Mouse (Mus musculus) forelimb bud, embryonic 11.5 days (tissue): Measurements from ENCODE around the gene Cyp2s1.

Experiments
- DNase-seq: peaks from one replicate; pipeline ENCODE4 v3.0.0-alpha.2; 2012; ENCODE audit warnings: low read depth, low spot score

The Cyp2s1 gene

DNA sequence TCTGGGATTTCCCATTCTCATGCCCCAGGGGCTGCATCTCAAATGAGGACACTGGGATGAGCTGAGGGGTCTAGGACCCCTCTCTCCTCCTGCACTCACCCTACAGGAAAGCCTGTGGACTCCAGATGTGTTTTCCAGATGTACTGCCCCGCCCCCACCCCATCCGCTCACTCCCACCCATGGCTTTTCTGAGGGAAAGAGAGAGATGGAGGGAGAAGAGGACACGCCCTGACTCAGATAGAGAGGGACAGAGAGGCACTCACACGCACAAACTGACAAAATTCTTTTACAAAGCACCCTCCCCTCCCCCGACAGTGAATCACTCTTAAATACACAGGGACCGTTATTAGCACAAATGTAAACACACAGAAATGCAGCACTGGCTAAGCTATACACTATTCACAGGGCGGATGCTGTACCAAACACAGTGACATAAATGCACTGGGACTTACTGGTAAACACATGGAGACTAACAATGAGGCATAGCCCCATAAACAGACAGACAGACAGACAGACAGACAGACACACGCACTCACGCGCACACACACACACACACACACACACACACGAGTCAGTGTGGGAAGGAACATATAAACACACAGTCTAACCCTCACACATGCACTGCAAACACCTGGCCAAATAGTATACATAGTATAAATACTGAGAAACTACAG is 34.6 kb downstream of the Cyp2s1 start:
- DNase-seq, result peak; percentile 39

DNA sequence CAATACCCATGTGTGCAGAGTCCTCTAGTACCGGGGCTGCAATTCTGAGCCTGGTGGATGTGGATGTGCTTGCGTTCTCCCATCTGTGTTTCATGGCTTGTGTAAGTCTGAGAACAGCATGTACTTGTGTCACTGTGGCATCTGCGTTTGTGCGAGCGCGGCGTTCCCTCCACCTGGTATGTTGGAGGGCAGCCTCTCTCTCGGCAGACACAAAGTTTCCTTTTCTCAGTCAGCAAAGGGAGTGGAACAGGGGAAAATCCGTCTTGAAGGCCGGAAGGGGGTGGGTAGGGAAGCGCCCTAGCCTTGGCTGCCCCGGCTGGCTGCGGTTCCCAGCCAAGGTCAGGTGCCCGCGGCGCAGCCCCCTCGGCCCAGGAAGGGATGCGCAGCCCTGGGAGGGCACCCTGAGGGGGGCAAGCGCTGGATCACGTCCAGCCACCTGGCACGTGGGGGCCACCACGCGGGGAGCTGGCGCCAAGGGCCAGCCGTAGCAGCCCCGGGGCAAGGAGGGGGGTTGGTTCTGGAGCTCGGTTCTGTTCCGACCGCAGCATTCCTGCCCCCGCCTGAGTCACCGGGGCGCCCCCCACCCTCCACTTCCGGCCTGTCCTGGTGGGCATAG is 35.3 kb downstream of the Cyp2s1 start:
- no peak for DNase-seq

DNA sequence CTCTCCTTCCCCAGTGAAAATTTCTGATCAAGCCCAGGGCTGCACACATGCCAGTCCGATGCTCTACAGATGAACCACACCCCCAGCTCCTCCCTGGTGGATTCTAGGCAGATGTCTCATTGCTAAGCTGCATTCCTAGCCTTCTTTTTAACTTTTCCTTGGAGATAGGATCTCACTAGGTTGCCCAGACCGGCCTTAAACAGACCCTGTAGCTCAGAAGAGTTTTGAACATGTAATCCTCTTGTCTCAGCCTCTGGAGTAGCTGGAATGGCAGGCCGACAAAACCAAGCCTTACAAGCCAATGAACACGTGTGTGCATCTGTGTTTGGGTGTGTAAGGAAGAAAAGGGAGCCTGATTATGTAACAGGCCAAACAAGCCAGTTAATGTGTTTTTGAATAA is 36.0 kb downstream of the Cyp2s1 start:
- no peak for DNase-seq

DNA sequence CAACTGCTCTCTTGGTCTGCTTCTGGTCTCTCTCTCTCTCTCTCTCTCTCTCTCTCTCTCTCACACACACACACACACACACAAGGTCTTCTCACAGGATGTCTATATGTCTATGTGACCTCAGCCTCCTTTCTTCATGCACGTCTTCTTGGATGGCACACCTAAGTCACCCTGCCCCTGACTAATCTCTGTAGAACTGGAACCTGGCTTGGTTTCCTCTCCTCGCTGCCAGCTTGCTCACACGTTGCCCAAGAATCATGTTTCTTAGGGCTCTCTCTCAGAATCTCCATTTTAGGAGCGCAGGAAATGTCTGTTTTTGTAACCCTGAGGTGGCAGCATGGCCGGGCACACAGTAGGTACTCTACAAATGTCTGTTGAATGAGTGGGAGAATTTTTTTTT is 36.7 kb downstream of the Cyp2s1 start:
- DNase-seq, result no peak

DNA sequence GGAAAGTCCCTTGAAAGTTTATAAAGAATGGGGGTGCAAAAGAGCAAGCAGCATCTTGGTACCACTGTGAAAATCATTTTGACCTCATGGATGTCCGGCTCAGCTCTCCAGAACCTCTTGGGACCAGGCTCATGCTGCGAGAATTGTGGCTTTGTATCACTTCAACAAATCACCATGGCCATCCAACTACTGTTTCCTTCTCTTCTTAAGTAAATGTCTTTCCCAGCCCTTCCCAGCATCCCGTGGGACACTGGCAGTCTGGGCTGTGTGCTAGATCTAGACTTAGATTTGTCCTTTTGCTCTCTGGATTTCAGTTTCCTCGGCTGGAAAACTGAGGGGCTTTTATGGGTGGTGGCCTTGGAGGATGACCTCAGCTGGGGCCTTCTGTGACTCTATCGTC is 48.5 kb downstream of the Cyp2s1 start:
- DNase-seq, result no peak

DNA sequence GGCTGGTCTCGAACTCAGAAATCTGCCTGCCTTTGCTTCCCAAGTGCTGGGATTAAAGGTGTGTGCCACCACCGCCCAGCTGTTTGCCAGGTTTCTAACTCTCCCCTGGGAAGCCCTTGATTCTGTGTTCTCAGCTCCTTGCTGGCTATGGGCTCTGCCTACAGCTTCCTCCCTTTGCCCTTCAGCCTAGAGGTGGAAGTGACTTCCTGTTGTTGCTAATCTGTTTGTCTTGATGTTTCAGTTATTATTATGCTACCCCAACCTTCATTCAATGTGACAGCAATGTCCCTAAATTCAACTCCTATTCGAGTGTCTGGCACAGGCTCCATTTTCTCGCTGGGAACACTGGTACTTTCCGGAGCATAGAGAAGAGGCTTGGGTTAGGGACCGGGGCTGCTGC is 50.6 kb downstream of the Cyp2s1 start:
- no peak for DNase-seq

DNA sequence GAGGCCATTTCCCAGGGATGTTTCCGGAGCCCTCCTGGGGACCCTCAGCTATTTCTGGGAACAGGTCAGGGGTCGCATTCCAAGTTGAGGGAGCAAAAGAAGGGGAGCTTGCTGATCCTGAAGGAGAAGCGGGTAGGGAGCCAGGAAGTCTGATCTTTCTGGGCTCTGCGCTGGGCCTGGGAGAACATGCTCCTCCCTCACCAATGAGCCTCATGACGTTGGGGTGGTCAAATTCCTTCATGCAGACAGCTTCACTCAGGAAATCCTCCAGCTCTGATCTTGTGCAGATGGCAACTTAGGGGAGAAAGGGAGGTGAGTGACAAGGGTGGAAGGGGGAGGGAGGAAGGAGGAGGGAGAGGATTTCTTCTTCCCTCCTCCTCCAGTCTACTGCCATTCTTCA is 52.5 kb downstream of the Cyp2s1 start:
- no peak for DNase-seq

DNA sequence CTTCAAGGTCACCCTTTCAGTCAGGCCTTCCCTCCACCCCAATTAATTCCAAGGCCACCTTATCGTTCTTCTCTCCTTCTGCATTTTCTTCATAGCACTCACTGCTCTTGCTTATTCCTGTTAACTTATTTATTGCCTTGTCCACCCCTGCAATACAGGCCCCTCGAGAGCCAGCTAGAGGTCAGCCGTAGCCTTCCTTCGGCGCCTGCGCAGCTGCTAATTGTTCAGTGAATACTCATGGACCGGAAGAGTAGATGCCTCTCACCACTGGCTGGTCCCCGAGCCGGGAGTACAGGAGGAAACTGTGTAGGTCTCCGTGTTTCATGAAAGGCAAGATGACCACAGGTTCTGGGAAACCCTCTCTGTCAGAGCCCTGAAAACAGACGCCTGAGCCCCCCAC is 53.0 kb downstream of the Cyp2s1 start:
- no peak for DNase-seq

DNA sequence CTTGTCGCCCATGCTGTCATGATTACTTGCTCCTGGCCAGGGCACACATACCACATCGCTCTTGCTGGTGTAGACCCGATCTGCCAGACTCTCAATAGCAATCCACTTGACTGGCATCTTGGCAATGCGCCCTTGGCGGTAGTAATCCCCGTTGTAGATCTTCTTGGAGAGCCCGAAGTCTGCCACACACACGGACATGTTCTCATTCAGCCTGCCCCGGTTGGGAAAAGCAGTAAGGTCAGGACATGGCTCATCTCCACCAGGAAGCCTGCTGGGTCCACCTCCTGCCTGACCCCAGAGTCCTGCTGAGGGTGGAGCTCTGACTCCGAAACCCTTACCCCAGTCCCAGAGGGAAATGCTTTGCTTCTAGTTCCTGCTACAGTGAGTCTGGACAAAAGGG is 55.4 kb downstream of the Cyp2s1 start:
- DNase-seq, result no peak

DNA sequence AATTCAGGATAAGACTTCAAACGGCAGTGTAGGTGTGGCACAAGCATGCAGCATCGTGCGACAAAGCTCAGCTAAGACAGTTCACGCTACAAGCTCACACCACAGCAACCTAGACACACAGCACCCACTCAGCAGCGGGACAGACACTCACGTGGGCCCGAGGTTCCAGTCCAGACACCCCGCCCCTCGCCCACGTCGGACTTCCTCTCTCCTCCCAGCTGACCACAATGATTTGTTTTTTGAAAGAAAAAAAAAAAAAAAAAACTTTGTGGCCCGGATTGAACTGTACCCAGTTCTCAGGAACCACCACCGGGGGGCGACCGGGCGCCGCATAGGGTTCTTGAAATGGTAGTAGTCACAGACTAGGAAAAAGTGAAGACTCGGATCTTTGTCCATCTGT is 60.7 kb downstream of the Cyp2s1 start:
- peak; percentile 87 for DNase-seq

DNA sequence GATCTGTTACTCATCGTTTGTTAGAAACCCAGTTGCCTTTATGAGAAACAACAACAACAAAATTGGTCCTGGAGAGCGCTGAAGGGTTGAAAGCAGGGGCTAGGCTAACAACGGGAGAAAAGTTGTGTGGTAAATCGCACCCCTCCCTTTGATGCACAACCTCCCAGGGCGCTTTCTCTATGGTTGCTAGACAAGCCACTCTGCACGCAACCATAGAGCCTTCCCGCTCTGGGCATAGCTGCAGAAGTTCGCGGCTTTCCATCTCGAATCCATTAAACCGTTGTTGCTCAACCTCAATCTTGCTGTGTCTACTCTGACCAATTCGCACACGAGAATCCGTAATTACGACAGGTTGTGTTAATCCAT is 61.3 kb downstream of the Cyp2s1 start:
- no peak for DNase-seq

DNA sequence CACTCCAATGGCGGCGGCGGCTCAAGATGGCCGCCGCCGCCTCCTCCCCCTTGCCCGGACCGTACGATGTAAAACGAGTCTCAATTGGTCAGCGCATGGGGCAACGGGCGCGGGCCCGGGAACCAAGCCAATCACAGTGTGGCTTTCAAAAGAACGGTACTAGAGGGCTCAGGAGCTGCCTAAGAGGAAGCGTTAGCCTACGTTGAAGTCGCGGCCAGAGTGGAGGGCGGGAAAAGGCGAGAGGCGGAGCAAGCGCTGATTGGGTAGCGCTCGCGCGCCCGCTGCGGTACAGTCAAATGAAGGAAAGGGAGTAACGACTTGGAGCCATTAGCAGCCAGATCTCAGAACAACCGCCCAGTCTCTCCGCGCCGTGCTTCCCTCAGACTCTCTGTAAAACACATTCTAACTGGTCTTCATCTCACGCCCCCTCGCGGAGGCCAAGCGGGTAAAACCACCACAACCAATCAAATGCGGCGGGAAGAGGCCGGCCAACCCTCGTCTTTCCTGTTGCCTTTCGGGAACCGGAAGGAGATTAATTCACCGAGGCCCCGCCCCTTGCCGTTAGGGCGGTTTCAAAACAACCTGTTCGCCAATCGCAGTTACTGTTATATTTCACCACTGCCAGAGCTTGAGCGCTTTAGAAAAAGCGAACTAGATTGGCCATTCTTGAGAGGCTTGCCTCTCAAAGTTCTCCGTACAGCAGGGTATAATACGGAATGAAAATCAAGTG is 61.8 kb downstream of the Cyp2s1 start, which contains the start of gene Hnrnpul1:
TSS of gene Hnrnpul1 (minus strand) at position 20 of the 730 bp plus-strand sequence.
- peak; percentile 99 for DNase-seq

DNA sequence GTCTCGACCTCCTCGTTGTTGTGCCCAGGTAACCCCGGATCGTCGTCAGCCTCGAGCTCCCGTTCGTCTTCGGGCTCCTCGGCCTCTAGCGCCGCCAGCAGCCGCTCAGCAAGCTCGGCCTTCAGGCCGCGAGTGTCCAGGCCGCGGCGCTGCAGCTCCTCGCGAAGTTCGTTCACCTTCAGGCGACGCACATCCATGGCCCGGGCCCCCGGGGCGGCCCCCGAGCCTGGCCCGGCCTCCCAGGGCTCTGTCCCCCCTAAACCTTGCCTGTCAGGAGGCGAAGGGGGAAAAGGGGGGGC is 62.3 kb downstream of the Cyp2s1 start:
- no peak for DNase-seq

DNA sequence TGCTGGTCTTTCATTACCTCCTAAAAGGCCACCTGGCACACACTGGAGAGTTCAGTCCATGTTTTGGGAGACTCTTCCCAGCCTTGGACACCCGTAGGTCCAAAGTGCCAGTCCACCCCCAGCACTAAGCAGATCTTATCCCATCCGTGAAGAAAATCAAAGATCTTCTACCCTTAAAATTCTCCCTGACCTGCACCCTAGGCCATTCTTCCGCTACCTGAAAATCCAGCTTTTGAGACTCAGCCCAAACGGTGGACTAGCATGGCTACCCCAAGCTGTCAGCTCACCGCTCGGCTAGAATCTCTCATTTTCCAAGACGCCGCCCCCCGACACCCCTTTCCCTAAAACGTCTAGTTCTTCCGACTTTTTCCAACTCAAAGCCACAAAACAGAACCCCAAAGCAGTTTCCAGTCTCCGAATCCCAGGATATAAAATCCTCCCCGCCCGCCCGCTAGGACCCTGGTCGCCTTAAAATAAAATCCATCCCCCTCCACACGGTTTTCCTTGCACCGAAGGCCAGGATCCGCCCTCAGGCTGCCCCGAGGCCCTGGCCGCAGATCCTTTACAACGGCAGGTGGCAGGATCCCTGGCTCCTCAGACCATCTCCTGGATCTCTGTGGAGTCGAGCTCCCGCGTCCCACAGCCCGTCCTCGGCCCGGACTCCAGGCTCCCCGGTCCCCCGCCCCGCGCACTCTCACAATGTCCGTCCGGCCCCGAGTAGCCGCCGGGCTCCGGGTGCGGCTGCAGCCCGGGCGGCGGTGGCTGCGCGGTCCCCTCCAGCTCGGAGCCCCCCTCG is 62.9 kb downstream of the Cyp2s1 start:
- peak; percentile 5 for DNase-seq

DNA sequence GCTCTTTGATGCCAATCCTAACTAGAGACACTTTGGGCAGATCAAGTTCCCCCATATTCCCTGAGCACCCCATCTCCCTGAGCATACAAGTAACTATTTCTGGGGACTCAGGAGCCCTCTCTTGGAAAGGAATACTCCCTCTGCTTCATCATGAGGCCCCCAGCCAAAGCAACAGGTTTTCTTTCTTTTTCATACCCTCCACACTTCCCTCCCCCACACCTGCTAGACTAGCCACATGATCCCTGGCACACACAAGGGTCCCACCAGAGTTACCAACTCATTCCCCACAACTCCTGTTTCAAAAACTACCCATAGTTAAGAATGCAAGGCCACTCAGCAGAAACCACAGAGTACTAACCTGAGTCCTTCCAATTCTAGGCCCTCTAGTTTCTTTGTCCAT is 63.6 kb downstream of the Cyp2s1 start:
- no peak for DNase-seq
